Mouse (Mus musculus) megakaryocyte, embryonic 14.5 days (primary cell): ENCODE measurements at regions not wholly inside any gene's neighbourhood (a gene's known extent, or its start where the extent isn't known, plus 50 kb on each side); places are given as distances from the start of the nearest gene placed in this dataset.

Source experiments
- H3K27me3 ChIP-seq: replicated peaks from 2 replicates; pipeline ENCODE3; 2012; ENCODE audit warnings: inconsistent platforms
- H3K36me3 ChIP-seq: replicated peaks from 2 replicates; pipeline ENCODE3; 2012; ENCODE audit warnings: low read length, inconsistent platforms, mixed read lengths
- H3K4me1 ChIP-seq: 2 replicates; pipeline ENCODE4 v1.6.1; 2012; ENCODE audit warnings: inconsistent platforms
- H3K4me3 ChIP-seq: replicated peaks from 2 replicates; pipeline ENCODE3; 2012; ENCODE audit warnings: moderate library complexity, mild to moderate bottlenecking, inconsistent platforms
- H3K9me3 ChIP-seq: 2 replicates; pipeline ENCODE4 v1.6.1; 2012; ENCODE audit warnings: inconsistent platforms
- FLI1 ChIP-seq: IDR thresholded peaks from 2 replicates; pipeline ENCODE4 v1.6.1; 2012; ENCODE audit warnings: low read length, inconsistent platforms, mixed read lengths
- GATA1 ChIP-seq: IDR thresholded peaks from 3 replicates; pipeline ENCODE4 v1.6.1; 2012; ENCODE audit warnings: mixed read lengths, low read length, inconsistent platforms, borderline replicate concordance

DNA sequence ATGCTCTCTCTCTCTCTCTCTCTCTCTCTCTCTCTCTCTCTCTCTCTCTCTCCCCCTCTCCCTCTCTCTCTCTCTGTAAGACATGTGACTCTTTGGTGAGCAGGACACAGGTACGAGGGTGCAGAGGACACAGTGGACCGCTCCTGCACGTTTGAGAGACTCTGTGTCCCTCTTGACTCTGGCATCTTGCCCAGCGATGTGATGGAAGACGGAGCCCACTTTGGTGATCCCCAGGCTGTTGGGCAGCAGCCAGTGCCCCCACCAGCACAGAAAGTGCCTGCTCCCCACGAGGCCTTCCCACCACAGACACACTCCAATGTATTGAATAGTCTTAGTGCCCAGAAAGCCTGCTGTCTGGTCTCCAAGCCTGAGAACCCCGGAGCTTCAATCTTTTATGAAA, 136.4 kb upstream of the Zfp618 start:
- H3K9me3 ChIP-seq = 0 out of 2 replicates have a peak, but pooled peaks cover 3% of the 10 kb centered on the region
- no peak overlapping the region for H3K4me3 ChIP-seq
- TF ChIP-seq FLI1 = no peak
- no peak for TF ChIP-seq GATA1
- H3K4me1 ChIP-seq = peaks cover 2% of the 10 kb centered on the region; the same call in 1 of the 2 replicates
- H3K36me3 ChIP-seq = no peaks in the 10 kb centered on the region
- H3K27me3 ChIP-seq = peaks cover 40% of the 10 kb centered on the region

DNA sequence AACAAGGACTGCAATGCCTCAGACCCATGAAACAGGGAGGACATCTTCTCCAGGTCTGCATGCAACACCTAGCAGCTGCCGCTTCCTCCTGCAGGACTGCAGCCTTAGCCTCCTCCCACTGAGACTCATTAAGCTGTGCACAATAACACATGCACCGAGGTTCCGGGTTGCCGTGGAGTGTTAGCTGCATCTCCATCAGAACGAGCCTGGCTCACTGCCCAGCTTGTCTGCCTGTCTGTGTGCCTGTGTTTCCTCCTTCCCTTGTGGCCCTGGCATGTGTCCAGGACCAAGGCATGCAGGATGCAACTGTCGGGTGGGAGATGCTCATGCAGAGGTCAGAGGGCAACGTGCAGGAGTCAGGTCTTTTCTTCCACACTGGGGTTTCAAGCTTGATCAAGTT, 131.4 kb upstream of the Zfp618 start:
- Histone ChIP-seq H3K4me1 (peaks cover 3% of the 10 kb centered on the region; the same call in 1 of the 2 replicates), H3K36me3 (no peaks in the 10 kb centered on the region), H3K27me3 (peaks cover 22% of the 10 kb centered on the region), H3K9me3 (peaks cover 10% of the 10 kb centered on the region), H3K4me3 (peak overlapping the region; percentile 6)
- TF ChIP-seq GATA1 (no peak), FLI1 (no peak)

DNA sequence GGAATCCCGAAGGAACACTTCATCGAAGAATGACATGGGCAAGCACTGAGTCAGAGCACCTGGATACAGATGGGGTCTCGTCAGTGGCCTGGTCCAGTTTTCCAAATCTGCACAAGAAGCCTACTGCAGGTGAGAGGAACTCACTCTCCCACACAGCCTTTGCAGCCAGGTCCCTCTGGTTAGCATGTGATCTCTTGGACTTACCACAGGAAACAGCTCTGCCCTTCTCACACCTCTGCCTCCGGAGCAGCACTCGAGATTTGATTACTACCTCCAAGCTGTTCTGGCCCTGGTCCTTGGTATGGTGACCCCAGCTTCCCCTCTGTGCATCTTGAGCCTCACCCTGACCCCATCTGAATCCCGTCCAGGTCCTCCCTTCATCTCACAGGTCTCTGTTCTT, 128.5 kb upstream of the Zfp618 start:
- no peaks in the 10 kb centered on the region for H3K36me3 ChIP-seq
- no peak overlapping the region for H3K4me3 ChIP-seq
- TF ChIP-seq FLI1 (no peak), GATA1 (no peak)
- peaks cover 20% of the 10 kb centered on the region for H3K27me3 ChIP-seq
- H3K4me1 ChIP-seq = peaks cover 3% of the 10 kb centered on the region; the same call in 1 of the 2 replicates
- H3K9me3 ChIP-seq = peaks cover 7% of the 10 kb centered on the region

DNA sequence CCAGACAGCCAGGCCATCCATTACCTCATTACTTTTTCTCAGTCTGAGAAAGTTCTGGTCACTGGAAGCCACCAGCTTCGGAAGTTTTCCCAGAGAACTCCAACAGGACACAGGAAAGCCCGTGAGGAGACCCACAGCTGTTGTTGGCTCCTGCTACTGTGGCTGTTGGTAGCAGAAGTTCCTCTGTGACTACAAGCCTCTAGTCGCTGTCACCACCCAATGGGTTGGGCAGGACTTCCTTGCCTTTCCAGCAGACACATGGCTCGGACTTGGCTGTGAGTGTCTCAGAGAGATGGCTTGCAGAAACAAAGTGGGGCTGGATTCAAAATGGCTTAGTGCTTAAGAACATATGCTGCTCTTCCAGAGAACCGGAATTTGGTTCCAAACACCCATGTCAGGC, 114.8 kb upstream of the Zfp618 start:
- TF ChIP-seq FLI1 = no peak
- no peak for TF ChIP-seq GATA1
- Histone ChIP-seq H3K4me3 (no peak overlapping the region), H3K9me3 (peaks cover 10% of the 10 kb centered on the region; the same call in 1 of the 2 replicates), H3K4me1 (no peaks in the 10 kb centered on the region; the same call in 1 of the 2 replicates), H3K36me3 (no peaks in the 10 kb centered on the region), H3K27me3 (peaks cover 36% of the 10 kb centered on the region)

DNA sequence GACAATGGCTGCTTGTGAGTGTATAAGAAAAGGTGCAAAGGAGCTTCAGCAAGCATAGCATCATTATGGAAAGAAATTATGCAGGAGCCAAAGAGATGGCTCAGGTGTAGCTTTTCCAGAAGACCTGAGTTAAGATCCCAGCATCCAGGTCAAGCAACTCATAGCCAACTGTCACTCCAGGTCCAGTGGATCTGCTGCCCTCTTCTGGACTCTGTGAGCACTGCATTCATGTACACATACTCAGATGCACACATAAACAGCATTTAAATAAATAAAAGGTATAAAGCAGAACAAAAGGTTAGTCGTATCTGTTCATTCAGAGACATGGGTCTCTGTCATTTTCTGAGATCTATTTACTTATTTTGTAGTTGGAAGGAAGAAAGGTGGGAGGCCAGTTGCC, 112.0 kb upstream of the Zfp618 start:
- TF ChIP-seq GATA1 (no peak), FLI1 (no peak)
- H3K9me3 ChIP-seq = peaks cover 10% of the 10 kb centered on the region; the same call in 1 of the 2 replicates
- H3K36me3 ChIP-seq = no peaks in the 10 kb centered on the region
- H3K4me3 ChIP-seq = no peak overlapping the region
- H3K27me3 ChIP-seq = peaks cover 31% of the 10 kb centered on the region
- no peaks in the 10 kb centered on the region; the same call in 1 of the 2 replicates for H3K4me1 ChIP-seq

DNA sequence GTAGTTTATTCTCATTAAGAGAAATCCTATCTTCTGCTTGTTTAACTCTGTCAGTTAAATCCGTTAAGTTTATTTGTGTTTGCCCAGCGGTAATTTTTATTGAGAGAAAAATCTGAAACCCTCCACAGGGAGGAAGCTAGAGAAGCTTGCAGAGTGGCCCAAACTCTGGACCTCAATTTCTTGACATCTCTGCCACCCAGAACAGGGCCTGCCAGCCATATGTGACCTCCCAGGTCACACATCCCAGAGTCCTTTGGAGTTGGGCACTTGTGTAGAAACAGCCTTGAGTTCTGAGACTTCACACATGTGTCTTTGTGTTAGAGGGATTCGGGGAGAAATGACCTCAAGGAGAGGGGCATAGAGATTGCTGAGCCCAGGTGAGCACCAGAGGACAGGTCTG, 109.0 kb upstream of the Zfp618 start:
- Histone ChIP-seq H3K36me3 (no peaks in the 10 kb centered on the region), H3K4me3 (no peak overlapping the region), H3K27me3 (peaks cover 21% of the 10 kb centered on the region), H3K9me3 (peaks cover 10% of the 10 kb centered on the region; the same call in 1 of the 2 replicates), H3K4me1 (no peaks in the 10 kb centered on the region)
- TF ChIP-seq GATA1 (no peak), FLI1 (no peak)

DNA sequence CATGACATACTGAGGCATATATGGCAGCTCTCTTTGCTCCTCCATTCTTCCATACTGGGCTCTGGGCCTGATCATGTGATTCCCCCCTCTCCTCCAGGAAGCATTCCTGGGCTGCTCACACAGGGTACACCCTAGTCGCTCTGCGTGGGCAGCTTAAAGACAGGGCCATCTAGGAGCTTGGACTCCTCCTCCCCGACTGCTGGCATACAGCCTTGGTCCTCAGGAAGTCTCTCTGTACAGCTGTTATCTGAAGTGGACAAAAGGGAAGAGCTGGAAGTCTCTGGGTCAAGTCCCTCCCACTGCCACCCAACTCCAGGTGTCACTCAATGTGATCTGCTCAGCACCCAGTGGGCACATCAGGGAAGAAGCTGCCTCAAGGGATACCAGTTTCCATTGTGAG, 102.6 kb upstream of the Zfp618 start:
- Histone ChIP-seq H3K27me3 (peaks cover 8% of the 10 kb centered on the region), H3K4me1 (peaks cover 4% of the 10 kb centered on the region; the same call in 1 of the 2 replicates), H3K9me3 (no peaks in the 10 kb centered on the region), H3K4me3 (no peak overlapping the region), H3K36me3 (no peaks in the 10 kb centered on the region)
- TF ChIP-seq FLI1 (no peak), GATA1 (no peak)

DNA sequence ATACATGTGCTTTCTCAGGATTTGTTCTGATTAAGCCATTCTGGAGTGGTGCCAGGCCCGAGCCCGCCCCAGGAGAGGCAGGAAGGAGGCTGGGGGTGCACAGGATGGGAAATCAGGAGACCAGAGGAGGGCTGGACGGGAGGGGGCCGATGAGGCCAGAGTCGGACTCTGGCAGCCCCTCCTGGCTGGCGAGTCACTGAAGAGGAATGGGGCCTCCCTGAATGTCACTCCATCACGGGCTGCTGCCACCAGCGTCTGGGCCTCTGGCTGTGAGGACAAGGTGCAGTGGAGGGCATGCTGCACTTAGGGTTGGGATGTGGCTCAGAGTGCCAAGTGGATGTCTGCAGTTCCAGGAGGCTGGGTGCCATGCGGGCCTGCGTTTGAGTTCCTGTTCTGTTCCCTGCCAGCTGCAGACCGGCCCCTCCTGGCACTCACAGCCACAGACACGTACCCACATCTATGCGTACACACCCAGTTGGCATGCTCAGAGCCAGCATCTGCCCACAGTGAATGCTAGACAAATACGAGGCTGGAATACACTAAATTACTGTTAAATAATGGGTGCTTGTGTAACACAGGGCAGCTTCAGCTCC, 94.9 kb upstream of the Zfp618 start:
- H3K4me3 ChIP-seq = peak overlapping the region; percentile 3
- peaks cover 24% of the 10 kb centered on the region for H3K27me3 ChIP-seq
- no peaks in the 10 kb centered on the region for H3K4me1 ChIP-seq
- TF ChIP-seq FLI1 = no peak
- no peak for TF ChIP-seq GATA1
- H3K9me3 ChIP-seq = no peaks in the 10 kb centered on the region
- no peaks in the 10 kb centered on the region for H3K36me3 ChIP-seq

DNA sequence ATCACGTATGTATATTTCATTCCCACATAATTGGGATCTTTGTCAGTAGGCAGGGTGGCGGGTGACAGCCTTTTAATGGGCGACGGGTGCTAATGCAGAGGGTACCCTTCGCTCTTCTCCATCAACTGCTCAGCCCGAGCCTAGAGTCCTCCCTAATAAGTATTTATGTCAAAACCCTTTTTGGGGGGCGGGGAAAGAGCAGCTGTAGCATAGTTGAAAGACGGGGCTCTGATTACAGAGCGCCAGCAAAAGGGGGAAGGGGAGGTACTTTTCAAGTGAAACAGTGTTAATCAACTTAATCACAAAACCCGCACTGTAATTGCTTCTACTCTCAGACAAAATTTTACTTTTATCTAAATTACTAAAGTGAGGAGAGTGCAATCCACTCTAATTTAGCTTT, 92.8 kb upstream of the Zfp618 start:
- H3K27me3 ChIP-seq = peaks cover 24% of the 10 kb centered on the region
- TF ChIP-seq FLI1 = no peak
- no peak for TF ChIP-seq GATA1
- H3K4me3 ChIP-seq = no peak overlapping the region
- H3K36me3 ChIP-seq = no peaks in the 10 kb centered on the region
- H3K4me1 ChIP-seq = no peaks in the 10 kb centered on the region
- H3K9me3 ChIP-seq = no peaks in the 10 kb centered on the region

DNA sequence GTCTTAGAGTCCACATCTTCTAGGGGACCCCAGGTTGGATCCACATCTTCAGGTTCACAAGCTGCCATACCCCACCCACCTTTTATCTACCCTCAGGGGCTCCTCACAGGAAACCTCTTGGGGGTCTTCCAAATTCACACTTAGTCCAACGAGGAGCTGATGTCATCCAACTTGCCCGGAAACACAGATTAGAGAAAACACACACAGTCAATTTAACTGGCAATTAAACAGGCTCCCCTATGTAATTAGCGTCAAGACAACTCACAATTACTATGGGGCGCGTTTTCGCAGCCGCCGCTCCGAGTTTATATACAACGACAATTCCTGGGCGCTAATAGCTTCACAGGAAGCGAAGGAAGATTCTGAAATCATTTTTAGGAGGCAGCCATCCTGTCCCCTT, 91.4 kb upstream of the Zfp618 start:
- Histone ChIP-seq H3K36me3 (no peaks in the 10 kb centered on the region), H3K4me3 (no peak overlapping the region), H3K27me3 (peaks cover 29% of the 10 kb centered on the region), H3K9me3 (no peaks in the 10 kb centered on the region), H3K4me1 (no peaks in the 10 kb centered on the region)
- TF ChIP-seq FLI1 = no peak
- no peak for TF ChIP-seq GATA1
